Mouse (Mus musculus) ES-Bruce4 (cell line): ENCODE measurements around the gene Kcnk15. TPM values are rescaled to one million over a fixed set of nuclear protein-coding genes. Genes with fewer than 3 reads are reported as not detected.
A peak's percentile ranks its signal among the peaks of the same experiment; 100 is the strongest.

ENCODE experiments used
- H3K27ac ChIP-seq: 2 replicates; pipeline ENCODE4 v1.5.1; 2012; ENCODE audit warnings: low read length, inconsistent platforms; ENCODE audit not compliant: insufficient read depth
- H3K27me3 ChIP-seq: 2 replicates; pipeline ENCODE4 v1.6.1; 2012; ENCODE audit warnings: mild to moderate bottlenecking, low read length, inconsistent platforms; ENCODE audit not compliant: control insufficient read depth, poor library complexity, insufficient read depth, severe bottlenecking
- H3K36me3 ChIP-seq: 2 replicates; pipeline ENCODE4 v1.6.1; 2012; ENCODE audit warnings: inconsistent platforms, mild to moderate bottlenecking, low read length, moderate library complexity; ENCODE audit not compliant: control insufficient read depth, poor library complexity, insufficient read depth, severe bottlenecking
- H3K4me1 ChIP-seq: one replicate; pipeline ENCODE4 v1.8.1; 2011; ENCODE audit warnings: low read length; ENCODE audit not compliant: control insufficient read depth, insufficient read depth
- H3K4me3 ChIP-seq: 2 replicates; pipeline ENCODE4 v1.5.1; 2011; ENCODE audit warnings: low read depth, mild to moderate bottlenecking, low read length
- H3K9ac ChIP-seq: 2 replicates; pipeline ENCODE4 v1.6.1; 2012; ENCODE audit warnings: low read depth, mild to moderate bottlenecking, inconsistent platforms; ENCODE audit not compliant: poor library complexity, severe bottlenecking
- H3K9me3 ChIP-seq: replicated peaks from 2 replicates; pipeline ENCODE4 v1.6.1; 2012; ENCODE audit warnings: mild to moderate bottlenecking, low read length, inconsistent platforms; ENCODE audit not compliant: control insufficient read depth, poor library complexity, insufficient read depth, severe bottlenecking
- CTCF ChIP-seq: IDR thresholded peaks from one replicate; pipeline ENCODE4 v1.8.1; 2011; ENCODE audit warnings: low read depth, low read length
- EP300 ChIP-seq: IDR thresholded peaks from 2 replicates; pipeline ENCODE4 v1.6.1; 2011; ENCODE audit warnings: low read depth, low read length; ENCODE audit not compliant: insufficient read depth
- POLR2A ChIP-seq: IDR thresholded peaks from one replicate; pipeline ENCODE4 v1.8.1; 2011; ENCODE audit warnings: low read length; ENCODE audit not compliant: insufficient read depth
- polyA plus RNA-seq: library from polyadenylated mRNA; stranded (reverse); fragments of >200 nt; gene quantifications from 2 replicates; pipeline ENCODE4 v1.2.4, GENCODE M21; 2011; ENCODE audit warnings: low read depth; ENCODE audit not compliant: missing spikeins, insufficient read depth, insufficient read length

Kcnk15 gene
- polyA plus RNA-seq, 1 experiment, result not detected

GRCm38 (mm10) chr2:163820607-163821006 lies 32.8 kb upstream of the Kcnk15 start, which contains the start of gene Ccn5:
Gene Ccn5 (plus strand): TSS chr2:163820861.
- Histone ChIP-seq H3K27me3 (no peaks in the 10 kb centered on the region), H3K9me3 (no peaks in the 10 kb centered on the region), H3K27ac (no peak within 1 kb of the TSS), H3K4me3 (no peak within 1 kb of the TSS), H3K36me3 (no peaks in the 10 kb centered on the region), H3K9ac (no peak within 1 kb of the TSS), H3K4me1 (no peaks in the 10 kb centered on the region)
- TF ChIP-seq POLR2A (no peak), CTCF (no peak), EP300 (no peak)

- H3K9me3 ChIP-seq, result no peaks in the 10 kb centered on the region
- TF ChIP-seq POLR2A (no peak), CTCF (peak; percentile 84), EP300 (no peak)
- H3K27ac ChIP-seq, result no peak overlapping the region
- H3K4me1 ChIP-seq, result no peaks in the 10 kb centered on the region
- H3K9ac ChIP-seq, result no peak overlapping the region
- no peak overlapping the region for H3K4me3 ChIP-seq
- no peaks in the 10 kb centered on the region for H3K36me3 ChIP-seq
- no peaks in the 10 kb centered on the region for H3K27me3 ChIP-seq
Measured at GRCm38 (mm10) chr2:163823248-163823647, 30.2 kb upstream of the Kcnk15 start.

- no peaks in the 10 kb centered on the region for H3K27me3 ChIP-seq
- no peaks in the 10 kb centered on the region for H3K36me3 ChIP-seq
- TF ChIP-seq CTCF (no peak), POLR2A (no peak), EP300 (no peak)
- H3K9ac ChIP-seq, result no peak overlapping the region
- H3K27ac ChIP-seq, result no peak overlapping the region
- H3K4me1 ChIP-seq, result no peaks in the 10 kb centered on the region
- no peak overlapping the region for H3K4me3 ChIP-seq
- no peaks in the 10 kb centered on the region for H3K9me3 ChIP-seq
Measured at GRCm38 (mm10) chr2:163823771-163824170, 29.7 kb upstream of the Kcnk15 start.

- Histone ChIP-seq H3K27me3 (no peaks in the 10 kb centered on the region), H3K9ac (no peak overlapping the region), H3K4me1 (no peaks in the 10 kb centered on the region), H3K27ac (no peak overlapping the region), H3K9me3 (no peaks in the 10 kb centered on the region), H3K4me3 (no peak overlapping the region), H3K36me3 (no peaks in the 10 kb centered on the region)
- TF ChIP-seq EP300 (no peak), CTCF (no peak), POLR2A (no peak)
Measured at GRCm38 (mm10) chr2:163825861-163826260, 27.6 kb upstream of the Kcnk15 start.

GRCm38 (mm10) chr2:163826494-163826893 lies 27.0 kb upstream of the Kcnk15 start:
- Histone ChIP-seq H3K36me3 (no peaks in the 10 kb centered on the region), H3K9ac (no peak overlapping the region), H3K4me1 (no peaks in the 10 kb centered on the region), H3K9me3 (no peaks in the 10 kb centered on the region), H3K27me3 (no peaks in the 10 kb centered on the region), H3K27ac (no peak overlapping the region), H3K4me3 (no peak overlapping the region)
- no peak for TF ChIP-seq EP300
- TF ChIP-seq POLR2A, result no peak
- TF ChIP-seq CTCF, result no peak

- H3K4me1 ChIP-seq, result no peaks in the 10 kb centered on the region
- H3K9ac ChIP-seq, result no peak overlapping the region
- no peaks in the 10 kb centered on the region for H3K27me3 ChIP-seq
- H3K9me3 ChIP-seq, result no peaks in the 10 kb centered on the region
- no peak overlapping the region for H3K4me3 ChIP-seq
- H3K36me3 ChIP-seq, result no peaks in the 10 kb centered on the region
- H3K27ac ChIP-seq, result no peak overlapping the region
- TF ChIP-seq EP300, result no peak
- TF ChIP-seq POLR2A, result no peak
- TF ChIP-seq CTCF, result no peak
Measured at GRCm38 (mm10) chr2:163831163-163831562, 22.3 kb upstream of the Kcnk15 start.
